ENCODE assay signal across 8 mouse cellular contexts in the genomic region with DNA sequence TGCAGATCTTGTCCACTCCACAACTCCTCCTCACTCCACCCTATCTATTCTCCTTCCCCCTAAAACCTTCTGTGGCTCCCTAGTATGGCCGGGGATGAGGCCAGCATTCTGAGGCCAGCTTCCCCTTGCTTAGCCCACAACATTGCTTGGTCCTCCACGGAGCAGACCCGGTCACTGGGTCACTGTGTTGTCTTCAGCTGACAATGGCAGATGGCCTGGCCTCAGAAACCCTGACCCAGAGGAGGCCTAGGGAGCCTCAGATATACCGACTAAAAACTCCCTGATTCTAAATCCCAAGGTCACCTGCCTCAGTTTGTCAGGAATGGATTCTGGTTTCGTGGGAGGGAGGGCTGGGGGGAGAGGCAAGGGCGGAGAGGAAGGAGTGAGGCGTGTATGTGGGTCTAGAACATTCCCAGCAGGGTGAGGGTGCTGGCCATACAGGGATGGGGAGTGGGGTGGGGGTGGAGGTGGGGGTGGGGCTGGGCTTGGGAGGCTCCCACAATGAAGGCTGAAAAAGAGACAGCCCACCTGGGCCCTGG. TPM values are rescaled to one million over a fixed set of nuclear protein-coding genes. Genes with fewer than 3 reads are reported as not detected.
DNase-seq lines count a peak whose midpoint lies in the region; ATAC-seq and TF ChIP-seq lines count a peak whose summit lies in the region.

No protein-coding gene starts in this region.

- peak; percentile 3; the same call in 1 of the 2 replicates for ATAC-seq in forebrain, embryonic 16.5 days
- ATAC-seq in liver, embryonic 15.5 days (ENCODE audit: insufficient read depth): no peak

- no peak overlapping the region for H3K4me3 ChIP-seq in heart, adult 2 months
- no peak overlapping the region for H3K4me3 ChIP-seq in forebrain, embryonic 16.5 days (replicated peaks; ENCODE audit: low read length)
- no peak overlapping the region for H3K4me3 ChIP-seq in liver, embryonic 15.5 days (replicated peaks)

- peak overlapping the region; percentile 83 for H3K27ac ChIP-seq in heart, adult 2 months
- H3K27ac ChIP-seq in forebrain, embryonic 16.5 days (ENCODE audit: low read length): peak overlapping the region; percentile 82
- peak overlapping the region; percentile 61 for H3K27ac ChIP-seq in liver, embryonic 15.5 days (replicated peaks)

- H3K9me3 ChIP-seq in forebrain, embryonic 16.5 days (ENCODE audit: control insufficient read depth, low read length): no peaks in the 10 kb centered on the region
- H3K9me3 ChIP-seq in liver, embryonic 15.5 days (replicated peaks): no peaks in the 10 kb centered on the region

- DNase-seq in heart, adult 2 months: no peak
- no peak for DNase-seq in heart, postnatal 36 days
- DNase-seq in ES-CJ7 (ENCODE audit: low read depth, low spot score): peak; percentile 59
- no peak for DNase-seq in retina, embryonic 14.5 days (ENCODE audit: low spot score)
- DNase-seq in layer of hippocampus, postnatal 25 days (ENCODE audit: extremely low spot score in 1 of 2, low spot score in 1 of 2): no peak
- no peak for DNase-seq in spleen, postnatal 36 days (ENCODE audit: low spot score in 2 of 2)

- WGBS in heart, adult 2 months: 27% methylated on average over 7 of the region's 7 CpGs
- WGBS in forebrain, embryonic 16.5 days: 18% methylated on average over 7 of the region's 7 CpGs
- WGBS in liver, embryonic 15.5 days (ENCODE audit: insufficient replicate concordance): 42% methylated on average over 7 of the region's 7 CpGs

- TF ChIP-seq CTCF in heart, adult 2 months (IDR thresholded peaks at IDR 0.05): no peak

- H3K4me2 ChIP-seq in forebrain, embryonic 16.5 days (ENCODE audit: low read length): no peak overlapping the region
- peak overlapping the region; percentile 48; the same call in 1 of the 2 replicates for H3K4me2 ChIP-seq in liver, embryonic 15.5 days

- intact Hi-C loops in heart, adult 2 months (cut with DNase I): no loop called here
- intact Hi-C loops in heart, postnatal 36 days (cut with DNase I): no loop called here

- no peak for TF ChIP-seq POLR2A in heart, adult 2 months (IDR thresholded peaks at IDR 0.05; ENCODE audit: insufficient read depth, low read depth, low read length)

- H3K9ac ChIP-seq in heart, adult 2 months (ENCODE audit: low read depth, low read length): no peak overlapping the region
- peak overlapping the region; percentile 33; the same call in 1 of the 2 replicates for H3K9ac ChIP-seq in forebrain, embryonic 16.5 days (replicated peaks; ENCODE audit: low read depth, low read length)
- no peak overlapping the region for H3K9ac ChIP-seq in liver, embryonic 15.5 days

- H3K4me1 ChIP-seq in heart, adult 2 months (ENCODE audit: control insufficient read depth, insufficient read depth, low read length): peaks cover 22% of the 10 kb centered on the region
- peaks cover 46% of the 10 kb centered on the region for H3K4me1 ChIP-seq in forebrain, embryonic 16.5 days (replicated peaks; ENCODE audit: control insufficient read depth, insufficient read depth, low read length)
- peaks cover 57% of the 10 kb centered on the region for H3K4me1 ChIP-seq in liver, embryonic 15.5 days (replicated peaks)

- no peaks in the 10 kb centered on the region for H3K27me3 ChIP-seq in heart, adult 2 months (ENCODE audit: control insufficient read depth, insufficient read depth, low read length)
- H3K27me3 ChIP-seq in forebrain, embryonic 16.5 days (replicated peaks; ENCODE audit: control insufficient read depth, insufficient read depth, low read length): no peaks in the 10 kb centered on the region
- H3K27me3 ChIP-seq in liver, embryonic 15.5 days: peaks cover 49% of the 10 kb centered on the region

- TF ChIP-seq EP300 in heart, adult 2 months (IDR thresholded peaks at IDR 0.05; ENCODE audit: insufficient read depth, low read depth, low read length): no peak

- H3K36me3 ChIP-seq in heart, adult 2 months (ENCODE audit: control insufficient read depth, insufficient read depth, low read length): no peaks in the 10 kb centered on the region; the same call in none of the 2 replicates
- H3K36me3 ChIP-seq in forebrain, embryonic 16.5 days (ENCODE audit: control insufficient read depth, insufficient read depth): peaks cover 7% of the 10 kb centered on the region; the same call in 1 of the 2 replicates
- peaks cover 17% of the 10 kb centered on the region for H3K36me3 ChIP-seq in liver, embryonic 15.5 days (replicated peaks)

- H3K79me2 ChIP-seq in heart, adult 2 months (replicated peaks; ENCODE audit: control insufficient read depth, insufficient read depth, low read length): no peaks in the 10 kb centered on the region

RNA-seq across cellular contexts. Expression of a gene that starts 9.4 kb away (rescaled TPM):
- total RNA-seq in heart, adult 2 months (2021): 1 to 10 TPM; 2.0 to 2.3 TPM
- polyA plus RNA-seq in heart, adult 2 months (2012; rRNA removed): 8.3 and 8.6 TPM in 2 replicates
- 1 to 10 TPM; 2.2 to 2.4 TPM for total RNA-seq in heart, postnatal 36 days (2021)
- 1.2 and 1.8 TPM in 2 replicates for polyA plus RNA-seq in forebrain, embryonic 16.5 days (2015; fragmentation: Nextera tagmentation; extraction: Ambion mirVana)
- 1.9 and 2.3 TPM in 2 replicates for polyA plus RNA-seq in liver, embryonic 15.5 days (2015; fragmentation: Nextera tagmentation; extraction: Ambion mirVana)
- 1 to 10 TPM; 1.4 to 3.1 TPM for total RNA-seq in layer of hippocampus, postnatal 25 days (2021)

RNA-seq across cellular contexts. Expression of a gene that starts 13.5 kb away (rescaled TPM):
- 1 to 10 TPM in 1 of 2 experiments, not detected in 1; 1.2 TPM for total RNA-seq in heart, adult 2 months (2021)
- polyA plus RNA-seq in heart, adult 2 months (2012; rRNA removed): 0.88 and 1.2 TPM in 2 replicates
- under 1 TPM in 1 of 2 experiments, not detected in 1; 0.62 TPM for total RNA-seq in heart, postnatal 36 days (2021)
- polyA plus RNA-seq in forebrain, embryonic 16.5 days (2015; fragmentation: Nextera tagmentation; extraction: Ambion mirVana): 1.0 and 2.2 TPM in 2 replicates
- 0.56 TPM in 1 of 2 replicates, not detected in the other for polyA plus RNA-seq in liver, embryonic 15.5 days (2015; fragmentation: Nextera tagmentation; extraction: Ambion mirVana)
- 1 to 10 TPM; 3.2 to 4.7 TPM for total RNA-seq in layer of hippocampus, postnatal 25 days (2021)

RNA-seq across cellular contexts. Expression of a gene that starts 18.0 kb away (rescaled TPM):
- 1 to 10 TPM in 1 of 2 experiments, under 1 TPM in 1; 0.73 to 1.9 TPM for total RNA-seq in heart, adult 2 months (2021)
- polyA plus RNA-seq in heart, adult 2 months (2012; rRNA removed): 2.1 and 3.5 TPM in 2 replicates
- 1 to 10 TPM; 1.1 to 2.0 TPM for total RNA-seq in heart, postnatal 36 days (2021)
- polyA plus RNA-seq in forebrain, embryonic 16.5 days (2015; fragmentation: Nextera tagmentation; extraction: Ambion mirVana): 6.2 and 8.8 TPM in 2 replicates
- 0.75 and 0.88 TPM in 2 replicates for polyA plus RNA-seq in liver, embryonic 15.5 days (2015; fragmentation: Nextera tagmentation; extraction: Ambion mirVana)
- 1 to 10 TPM; 2.6 to 3.7 TPM for total RNA-seq in layer of hippocampus, postnatal 25 days (2021)

RNA-seq across cellular contexts. Expression of a gene that starts 18.1 kb away (rescaled TPM):
- total RNA-seq in heart, adult 2 months (2021): 10 to 100 TPM; 46.6 to 53.8 TPM
- polyA plus RNA-seq in heart, adult 2 months (2012; rRNA removed): 48.5 and 56.9 TPM in 2 replicates
- total RNA-seq in heart, postnatal 36 days (2021): 10 to 100 TPM; 50.3 to 52.2 TPM
- 86.0 and 91.0 TPM in 2 replicates for polyA plus RNA-seq in forebrain, embryonic 16.5 days (2015; fragmentation: Nextera tagmentation; extraction: Ambion mirVana)
- 50.9 and 56.2 TPM in 2 replicates for polyA plus RNA-seq in liver, embryonic 15.5 days (2015; fragmentation: Nextera tagmentation; extraction: Ambion mirVana)
- total RNA-seq in layer of hippocampus, postnatal 25 days (2021): 10 to 100 TPM; 79.1 to 87.1 TPM

RNA-seq across cellular contexts. Expression of a gene that starts 24.0 kb away (rescaled TPM):
- total RNA-seq in heart, adult 2 months (2021): 10 to 100 TPM; 29.9 to 31.5 TPM
- 49.3 and 56.1 TPM in 2 replicates for polyA plus RNA-seq in heart, adult 2 months (2012; rRNA removed)
- 10 to 100 TPM; 27.8 to 29.4 TPM for total RNA-seq in heart, postnatal 36 days (2021)
- 121 and 133 TPM in 2 replicates for polyA plus RNA-seq in forebrain, embryonic 16.5 days (2015; fragmentation: Nextera tagmentation; extraction: Ambion mirVana)
- polyA plus RNA-seq in liver, embryonic 15.5 days (2015; fragmentation: Nextera tagmentation; extraction: Ambion mirVana): 127 and 147 TPM in 2 replicates
- total RNA-seq in layer of hippocampus, postnatal 25 days (2021): 10 to 100 TPM; 65.9 to 66.6 TPM
